8 mouse cellular contexts compared by ENCODE assay signal in the genomic region with DNA sequence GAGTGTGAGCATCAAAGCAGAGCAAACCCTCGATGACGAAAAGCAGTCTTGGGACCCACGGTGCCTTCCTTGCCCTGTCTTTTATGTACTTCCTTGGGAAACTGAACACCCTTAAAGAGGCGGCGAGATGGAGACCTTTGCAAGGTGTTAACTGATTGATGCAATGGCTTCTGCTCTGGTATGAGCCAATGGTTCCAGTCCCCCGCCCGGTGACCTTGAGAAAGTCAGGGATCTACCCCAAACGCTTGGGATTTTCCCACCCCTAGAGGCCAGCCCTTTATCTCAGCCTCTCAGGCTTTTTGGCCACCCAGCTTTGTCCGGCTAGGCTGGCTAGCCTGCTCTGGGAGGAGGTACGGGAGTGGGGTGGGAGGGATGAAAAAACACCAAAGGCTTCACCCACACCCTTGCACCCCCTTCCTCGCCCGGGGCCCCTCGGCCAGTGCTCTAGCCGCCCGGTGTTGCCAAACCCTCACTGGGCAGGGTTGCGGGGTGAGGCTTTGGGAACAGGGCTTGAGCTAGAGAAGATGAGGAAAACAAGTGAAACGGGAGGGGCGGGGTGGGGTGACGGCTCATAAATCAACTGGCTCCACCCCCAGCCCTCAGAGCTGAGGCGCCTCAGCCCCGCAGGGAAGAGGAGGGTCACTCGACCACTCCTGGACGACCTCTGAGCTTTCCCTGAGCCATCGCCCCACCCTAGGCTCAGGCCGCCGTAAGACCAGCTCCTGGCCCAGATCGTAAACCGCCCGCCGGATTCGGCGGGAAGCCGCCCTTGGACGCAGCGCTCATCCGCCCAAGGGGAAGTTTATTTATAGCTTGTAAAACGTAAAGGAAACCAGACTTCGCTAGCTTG.
A peak's percentile ranks its signal among the peaks of the same experiment; 100 is the strongest.
DNase-seq lines count a peak whose midpoint lies in the region; ATAC-seq and TF ChIP-seq lines count a peak whose summit lies in the region.

No protein-coding gene starts in this region.

- H3K36me3 ChIP-seq in kidney, adult 2 months (ENCODE audit: control insufficient read depth, insufficient read depth, low read length), result no peaks in the 10 kb centered on the region
- H3K36me3 ChIP-seq in lung, embryonic 16.5 days (ENCODE audit: control insufficient read depth, insufficient read depth, low read length), result no peaks in the 10 kb centered on the region

- H3K9me3 ChIP-seq in lung, embryonic 16.5 days (ENCODE audit: control insufficient read depth, low read length), result no peaks in the 10 kb centered on the region

- peak overlapping the region; percentile 68; the same call in 1 of the 2 replicates for H3K4me3 ChIP-seq in kidney, adult 2 months (ENCODE audit: insufficient read depth, low read depth, low read length)
- H3K4me3 ChIP-seq in lung, embryonic 16.5 days (ENCODE audit: low read length), result peak overlapping the region; percentile 49

- no peak for TF ChIP-seq POLR2A in kidney, adult 2 months (IDR thresholded peaks at IDR 0.05; ENCODE audit: low read depth, low read length)

- TF ChIP-seq CTCF in kidney, adult 2 months (conservative IDR thresholded peaks at IDR 0.05; ENCODE audit: insufficient read depth, insufficient read length, low read depth, low read length), result no peak

- peak; percentile 27 for DNase-seq in cerebellum, adult 11-12 months
- no peak for DNase-seq in cerebellum, postnatal 36 days
- peak; percentile 71 for DNase-seq in embryo, embryonic 9.5 days (ENCODE audit: extremely low spot score)
- DNase-seq in heart, adult 8-10 months (ENCODE audit: low spot score), result peak; percentile 62
- DNase-seq in kidney, adult 2 months, result peak; percentile 59
- DNase-seq in retina, embryonic 14.5 days (ENCODE audit: low spot score), result peak; percentile 44
- DNase-seq in left cerebral cortex, adult 11 months (ENCODE audit: low spot score), result no peak

- peak; percentile 35 for ATAC-seq in lung, embryonic 16.5 days (ENCODE audit: low read depth)

- no peaks in the 10 kb centered on the region for H3K27me3 ChIP-seq in kidney, adult 2 months (replicated peaks; ENCODE audit: control insufficient read depth, insufficient read depth, low read length)
- peaks cover 24% of the 10 kb centered on the region for H3K27me3 ChIP-seq in lung, embryonic 16.5 days (ENCODE audit: control insufficient read depth, insufficient read depth, low read depth, low read length)

- no peaks in the 10 kb centered on the region for H3K4me1 ChIP-seq in kidney, adult 2 months (ENCODE audit: control insufficient read depth, insufficient read depth, low read length)
- peaks cover 29% of the 10 kb centered on the region for H3K4me1 ChIP-seq in lung, embryonic 16.5 days (replicated peaks; ENCODE audit: control insufficient read depth, insufficient read depth, low read length)

- peak overlapping the region; percentile 69 for H3K9ac ChIP-seq in lung, embryonic 16.5 days (ENCODE audit: low read length)

- 12% methylated on average over 36 of the region's 38 CpGs for WGBS in kidney, adult 2 months
- WGBS in lung, embryonic 16.5 days, result 6% methylated on average over 34 of the region's 38 CpGs

- H3K4me2 ChIP-seq in lung, embryonic 16.5 days (ENCODE audit: low read depth, low read length), result peak overlapping the region; percentile 75

- H3K27ac ChIP-seq in kidney, adult 2 months (ENCODE audit: insufficient read depth, low read depth, low read length), result peak overlapping the region; percentile 91
- peak overlapping the region; percentile 96 for H3K27ac ChIP-seq in lung, embryonic 16.5 days (ENCODE audit: low read length)

Comparison
In these comparisons a context has a peak if more than half of its experiments do, and no peak if none do; other contexts are left out.
1. DNase-seq: peak in cerebellum, adult 11-12 months (single experiment), embryo, embryonic 9.5 days (single experiment), heart, adult 8-10 months (single experiment), kidney, adult 2 months (single experiment) and retina, embryonic 14.5 days (single experiment); none in cerebellum, postnatal 36 days (0 of 2) and left cerebral cortex, adult 11 months (single experiment).